ENCODE assay signal across 8 mouse cellular contexts in the genomic region with DNA sequence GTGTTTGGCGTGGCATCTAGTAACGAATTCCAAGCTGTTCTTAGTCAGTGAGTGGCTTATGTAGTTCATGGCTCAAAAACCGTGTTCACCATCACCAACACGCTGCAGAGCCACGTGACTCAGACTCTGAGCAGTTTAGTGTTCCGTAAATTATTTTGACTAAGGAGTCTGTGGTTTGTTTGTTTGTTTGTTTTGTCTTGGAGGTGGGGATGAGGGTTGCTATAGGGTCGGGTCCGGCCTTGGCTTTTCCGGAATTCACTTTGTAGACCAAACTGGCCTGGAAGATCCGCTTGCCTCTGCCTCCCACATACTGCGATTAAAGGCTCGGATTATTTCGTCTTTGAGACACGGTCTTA. TPM values are rescaled to one million over a fixed set of nuclear protein-coding genes. Genes with fewer than 3 reads are reported as not detected.
DNase-seq lines count a peak whose midpoint lies in the region; ATAC-seq and TF ChIP-seq lines count a peak whose summit lies in the region.

No protein-coding gene starts in this region.

- peak overlapping the region; percentile 89 for H3K4me2 ChIP-seq in forebrain, embryonic 15.5 days (replicated peaks)
- peak overlapping the region; percentile 84 for H3K4me2 ChIP-seq in liver, embryonic 12.5 days
- peak overlapping the region; percentile 76 for H3K4me2 ChIP-seq in stomach, embryonic 15.5 days

- no peak; the same call in 1 of the 2 replicates for ATAC-seq in forebrain, embryonic 15.5 days (replicated peaks)
- ATAC-seq in liver, embryonic 12.5 days, result peak; percentile 46; the same call in 1 of the 2 replicates
- ATAC-seq in stomach, embryonic 15.5 days (ENCODE audit: insufficient read depth, low FRiP score, low read depth), result no peak; the same call in 1 of the 2 replicates

- peaks cover 30% of the 10 kb centered on the region for H3K36me3 ChIP-seq in heart, embryonic 10.5 days
- peaks cover 11% of the 10 kb centered on the region for H3K36me3 ChIP-seq in ES-Bruce4 (ENCODE audit: control insufficient read depth, insufficient read depth, low read length, poor library complexity, severe bottlenecking)
- H3K36me3 ChIP-seq in forebrain, embryonic 15.5 days, result peaks cover 18% of the 10 kb centered on the region
- H3K36me3 ChIP-seq in liver, embryonic 12.5 days, result peaks cover 47% of the 10 kb centered on the region
- H3K36me3 ChIP-seq in stomach, embryonic 15.5 days, result peaks cover 14% of the 10 kb centered on the region

- TF ChIP-seq CTCF in ES-Bruce4 (IDR thresholded peaks at IDR 0.05; ENCODE audit: low read depth, low read length), result no peak

- peak overlapping the region; percentile 95 for H3K4me3 ChIP-seq in heart, embryonic 10.5 days
- H3K4me3 ChIP-seq in ES-Bruce4 (ENCODE audit: low read depth, low read length), result peak overlapping the region; percentile 97
- H3K4me3 ChIP-seq in forebrain, embryonic 15.5 days, result peak overlapping the region; percentile 62
- peak overlapping the region; percentile 82 for H3K4me3 ChIP-seq in liver, embryonic 12.5 days
- peak overlapping the region; percentile 94 for H3K4me3 ChIP-seq in stomach, embryonic 15.5 days (replicated peaks)

- WGBS in heart, embryonic 10.5 days, result under 1% methylated on average over 14 of the region's 14 CpGs
- WGBS in forebrain, embryonic 15.5 days, result under 1% methylated on average over 14 of the region's 14 CpGs
- under 1% methylated on average over 14 of the region's 14 CpGs for WGBS in liver, embryonic 12.5 days (ENCODE audit: insufficient replicate concordance)
- under 1% methylated on average over 14 of the region's 14 CpGs for whole genome bisulfite sequencing in stomach, embryonic 15.5 days

- DNase-seq in heart, embryonic 10.5 days (ENCODE audit: low spot score), result no peak
- no peak for DNase-seq in heart, adult 11 months
- no peak for DNase-seq in adrenal gland, adult 8-10 months
- no peak for DNase-seq in cerebellum, postnatal 25 days

- H3K27ac ChIP-seq in heart, embryonic 10.5 days, result peak overlapping the region; percentile 93
- peak overlapping the region; percentile 2; the same call in 1 of the 2 replicates for H3K27ac ChIP-seq in ES-Bruce4 (ENCODE audit: insufficient read depth, low read length)
- peak overlapping the region; percentile 73 for H3K27ac ChIP-seq in forebrain, embryonic 15.5 days (replicated peaks)
- H3K27ac ChIP-seq in liver, embryonic 12.5 days, result peak overlapping the region; percentile 75
- H3K27ac ChIP-seq in stomach, embryonic 15.5 days, result peak overlapping the region; percentile 72; the same call in 1 of the 2 replicates

- peak overlapping the region; percentile 82 for H3K9ac ChIP-seq in ES-Bruce4 (ENCODE audit: low read depth, poor library complexity, severe bottlenecking)
- peak overlapping the region; percentile 67 for H3K9ac ChIP-seq in forebrain, embryonic 15.5 days (replicated peaks)
- H3K9ac ChIP-seq in liver, embryonic 12.5 days, result peak overlapping the region; percentile 87
- H3K9ac ChIP-seq in stomach, embryonic 15.5 days, result peak overlapping the region; percentile 74

- 0 out of 2 replicates have a peak, but pooled peaks cover 6% of the 10 kb centered on the region for H3K9me3 ChIP-seq in heart, embryonic 10.5 days
- no peaks in the 10 kb centered on the region for H3K9me3 ChIP-seq in ES-Bruce4 (replicated peaks; ENCODE audit: control insufficient read depth, insufficient read depth, low read length, poor library complexity, severe bottlenecking)
- peaks cover 6% of the 10 kb centered on the region; the same call in 1 of the 2 replicates for H3K9me3 ChIP-seq in forebrain, embryonic 15.5 days
- no peaks in the 10 kb centered on the region; the same call in 1 of the 2 replicates for H3K9me3 ChIP-seq in liver, embryonic 12.5 days (replicated peaks)
- no peaks in the 10 kb centered on the region for H3K9me3 ChIP-seq in stomach, embryonic 15.5 days

- TF ChIP-seq EP300 in ES-Bruce4 (IDR thresholded peaks at IDR 0.05; ENCODE audit: insufficient read depth, low read depth, low read length), result no peak

- no peak for TF ChIP-seq POLR2A in ES-Bruce4 (IDR thresholded peaks at IDR 0.05; ENCODE audit: insufficient read depth, low read length)

- H3K27me3 ChIP-seq in heart, embryonic 10.5 days (ENCODE audit: insufficient read depth, poor library complexity, severe bottlenecking), result no peaks in the 10 kb centered on the region
- no peaks in the 10 kb centered on the region for H3K27me3 ChIP-seq in ES-Bruce4 (ENCODE audit: control insufficient read depth, insufficient read depth, low read length, poor library complexity, severe bottlenecking)
- H3K27me3 ChIP-seq in forebrain, embryonic 15.5 days, result no peaks in the 10 kb centered on the region
- no peaks in the 10 kb centered on the region for H3K27me3 ChIP-seq in liver, embryonic 12.5 days (replicated peaks)
- H3K27me3 ChIP-seq in stomach, embryonic 15.5 days (replicated peaks), result no peaks in the 10 kb centered on the region

- peaks cover 9% of the 10 kb centered on the region; the same call in 1 of the 2 replicates for H3K4me1 ChIP-seq in heart, embryonic 10.5 days
- no peaks in the 10 kb centered on the region for H3K4me1 ChIP-seq in ES-Bruce4 (ENCODE audit: control insufficient read depth, insufficient read depth, low read length)
- H3K4me1 ChIP-seq in forebrain, embryonic 15.5 days, result peaks cover 27% of the 10 kb centered on the region
- peaks cover 47% of the 10 kb centered on the region for H3K4me1 ChIP-seq in liver, embryonic 12.5 days
- H3K4me1 ChIP-seq in stomach, embryonic 15.5 days, result peaks cover 13% of the 10 kb centered on the region; the same call in 1 of the 2 replicates

RNA-seq across cellular contexts. Expression of a gene that starts 0.6 kb away (rescaled TPM):
- 109 and 150 TPM in 2 replicates for polyA plus RNA-seq in heart, embryonic 10.5 days (2016; fragmentation: Nextera tagmentation; extraction: Ambion mirVana)
- 177 and 182 TPM in 2 replicates for polyA plus RNA-seq in ES-Bruce4 (2011; ENCODE audit: insufficient read depth, insufficient read length, low read depth, missing spikeins)
- polyA plus RNA-seq in forebrain, embryonic 15.5 days (2015; fragmentation: Nextera tagmentation; extraction: Ambion mirVana), result 146 and 149 TPM in 2 replicates
- 74.3 and 76.1 TPM in 2 replicates for polyA plus RNA-seq in liver, embryonic 12.5 days (2016; fragmentation: Nextera tagmentation; extraction: Ambion mirVana)
- 97.2 and 99.5 TPM in 2 replicates for polyA plus RNA-seq in stomach, embryonic 15.5 days (2015; fragmentation: Nextera tagmentation; extraction: Ambion mirVana)
- total RNA-seq in adrenal gland, adult 8-10 months (2022), result 100 to 1,000 TPM in 2 of 4 experiments, 10 to 100 TPM in 2; 76.7 to 184 (median 115) TPM

RNA-seq across cellular contexts. Expression of a gene that starts 0.6 kb away (rescaled TPM):
- 37.5 and 39.3 TPM in 2 replicates for polyA plus RNA-seq in heart, embryonic 10.5 days (2016; fragmentation: Nextera tagmentation; extraction: Ambion mirVana)
- 42.9 and 52.0 TPM in 2 replicates for polyA plus RNA-seq in ES-Bruce4 (2011; ENCODE audit: insufficient read depth, insufficient read length, low read depth, missing spikeins)
- polyA plus RNA-seq in forebrain, embryonic 15.5 days (2015; fragmentation: Nextera tagmentation; extraction: Ambion mirVana), result 57.8 and 62.0 TPM in 2 replicates
- polyA plus RNA-seq in liver, embryonic 12.5 days (2016; fragmentation: Nextera tagmentation; extraction: Ambion mirVana), result 22.8 and 25.3 TPM in 2 replicates
- polyA plus RNA-seq in stomach, embryonic 15.5 days (2015; fragmentation: Nextera tagmentation; extraction: Ambion mirVana), result 42.0 and 46.4 TPM in 2 replicates
- total RNA-seq in adrenal gland, adult 8-10 months (2022), result 100 to 1,000 TPM in 1 of 4 experiments, 10 to 100 TPM in 3; 81.4 to 103 (median 89.6) TPM

RNA-seq across cellular contexts. Expression of a gene that starts 14.5 kb away (rescaled TPM):
- 0.87 and 1.3 TPM in 2 replicates for polyA plus RNA-seq in heart, embryonic 10.5 days (2016; fragmentation: Nextera tagmentation; extraction: Ambion mirVana)
- 0.52 and 0.73 TPM in 2 replicates for polyA plus RNA-seq in ES-Bruce4 (2011; ENCODE audit: insufficient read depth, insufficient read length, low read depth, missing spikeins)
- polyA plus RNA-seq in forebrain, embryonic 15.5 days (2015; fragmentation: Nextera tagmentation; extraction: Ambion mirVana), result 3.8 and 4.0 TPM in 2 replicates
- polyA plus RNA-seq in liver, embryonic 12.5 days (2016; fragmentation: Nextera tagmentation; extraction: Ambion mirVana), result 0.35 and 0.46 TPM in 2 replicates
- 1.0 and 1.8 TPM in 2 replicates for polyA plus RNA-seq in stomach, embryonic 15.5 days (2015; fragmentation: Nextera tagmentation; extraction: Ambion mirVana)
- total RNA-seq in adrenal gland, adult 8-10 months (2022), result 10 to 100 TPM in 1 of 4 experiments, 1 to 10 TPM in 3; 1.7 to 13.1 (median 6.2) TPM

RNA-seq across cellular contexts. Expression of a gene that starts 17.1 kb away (rescaled TPM):
- polyA plus RNA-seq in heart, embryonic 10.5 days (2016; fragmentation: Nextera tagmentation; extraction: Ambion mirVana), result 40.8 and 43.8 TPM in 2 replicates
- 45.2 and 49.8 TPM in 2 replicates for polyA plus RNA-seq in ES-Bruce4 (2011; ENCODE audit: insufficient read depth, insufficient read length, low read depth, missing spikeins)
- polyA plus RNA-seq in forebrain, embryonic 15.5 days (2015; fragmentation: Nextera tagmentation; extraction: Ambion mirVana), result 56.6 and 57.3 TPM in 2 replicates
- 24.9 and 26.1 TPM in 2 replicates for polyA plus RNA-seq in liver, embryonic 12.5 days (2016; fragmentation: Nextera tagmentation; extraction: Ambion mirVana)
- 43.1 and 44.7 TPM in 2 replicates for polyA plus RNA-seq in stomach, embryonic 15.5 days (2015; fragmentation: Nextera tagmentation; extraction: Ambion mirVana)
- total RNA-seq in adrenal gland, adult 8-10 months (2022), result 10 to 100 TPM; 31.0 to 45.9 (median 36.7) TPM

RNA-seq across cellular contexts. Expression of a gene that starts 23.8 kb away (rescaled TPM):
- 0.38 and 1.3 TPM in 2 replicates for polyA plus RNA-seq in heart, embryonic 10.5 days (2016; fragmentation: Nextera tagmentation; extraction: Ambion mirVana)
- polyA plus RNA-seq in ES-Bruce4 (2011; ENCODE audit: insufficient read depth, insufficient read length, low read depth, missing spikeins), result 4.3 and 4.6 TPM in 2 replicates
- 0.49 and 0.74 TPM in 2 replicates for polyA plus RNA-seq in forebrain, embryonic 15.5 days (2015; fragmentation: Nextera tagmentation; extraction: Ambion mirVana)
- 0.06 and 0.13 TPM in 2 replicates for polyA plus RNA-seq in liver, embryonic 12.5 days (2016; fragmentation: Nextera tagmentation; extraction: Ambion mirVana)
- polyA plus RNA-seq in stomach, embryonic 15.5 days (2015; fragmentation: Nextera tagmentation; extraction: Ambion mirVana), result 19.3 and 26.5 TPM in 2 replicates
- under 1 TPM; 0.10 to 0.54 (median 0.31) TPM for total RNA-seq in adrenal gland, adult 8-10 months (2022)

Comparison
In these comparisons a context has a peak if more than half of its experiments do, and no peak if none do; other contexts are left out.
1. H3K27ac ChIP-seq: peak in every context shown above with its lines; median percentile 93 in heart, embryonic 10.5 days; 75 in liver, embryonic 12.5 days; 73 in forebrain, embryonic 15.5 days; 72 in stomach, embryonic 15.5 days; 2 in ES-Bruce4.